Mouse (Mus musculus): ENCODE measurements around the gene Zfp641. TPM values are rescaled to one million over a fixed set of nuclear protein-coding genes. Genes with fewer than 3 reads are reported as not detected.

Zfp641 gene
- 5.9 and 7.3 TPM in 2 replicates for polyA plus RNA-seq (2015; fragmentation: Nextera tagmentation; extraction: Ambion mirVana)

DNA sequence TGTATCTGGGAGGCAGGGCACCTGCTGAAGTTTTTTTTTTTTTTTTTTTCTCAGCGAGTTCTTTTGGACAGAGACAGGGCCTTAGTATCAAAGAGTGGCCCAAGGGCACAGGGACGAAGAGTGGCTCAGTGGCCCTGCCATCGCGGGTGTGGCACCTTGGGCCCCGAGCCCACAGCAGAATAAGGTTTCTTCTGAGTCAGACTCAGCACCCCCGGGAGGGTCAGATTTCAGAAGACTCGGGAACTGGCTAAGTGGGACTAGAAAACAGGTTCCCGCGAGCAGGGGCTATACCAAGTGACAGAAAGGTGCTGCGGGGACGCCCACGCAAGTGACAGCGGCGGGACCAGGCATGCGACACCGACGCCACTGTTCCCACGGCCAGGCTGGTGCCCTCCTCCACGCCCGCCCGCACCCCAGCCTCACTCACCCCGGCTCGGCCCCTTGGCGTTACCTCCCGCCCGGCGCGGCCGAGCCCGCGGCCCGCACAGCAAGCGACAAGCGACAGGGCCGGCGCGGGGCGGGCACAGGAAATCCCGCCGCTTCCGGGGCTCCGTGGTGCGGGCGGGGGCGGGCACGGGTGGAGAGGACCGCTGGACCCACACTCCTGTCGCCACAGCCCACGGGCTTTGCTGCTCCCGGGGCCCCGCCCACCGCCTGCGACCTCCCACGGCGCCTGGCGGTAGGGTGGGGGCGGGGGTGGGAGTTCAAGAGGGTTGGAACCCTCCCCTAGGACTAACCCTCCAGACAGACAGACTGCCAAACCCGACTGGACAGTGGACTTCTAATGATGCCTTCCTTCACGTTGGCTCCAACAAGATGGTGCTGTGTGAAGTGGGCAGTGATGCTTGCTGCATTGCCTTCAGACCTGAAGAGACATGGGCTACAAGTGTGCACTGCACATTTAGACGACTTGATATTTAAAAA lies at the start of gene Zfp641:
Zfp641 (minus strand) TSS at position 534 of the 924 bp plus-strand sequence.
- WGBS = 3% methylated on average over 56 of the region's 60 CpGs
- H3K4me1 ChIP-seq (replicated peaks) = peaks cover 7% of the 10 kb centered on the region; the same call in 1 of the 2 replicates
- H3K36me3 ChIP-seq = 0 out of 2 replicates have a peak, but pooled peaks cover 9% of the 10 kb centered on the region
- no peak within 1 kb of the TSS for H3K27ac ChIP-seq
- peak within 1 kb of the TSS; percentile 73 for H3K4me3 ChIP-seq
- peak within 1 kb of the TSS; percentile 86 for H3K9ac ChIP-seq
- peak within 1 kb of the TSS; percentile 79 for H3K4me2 ChIP-seq
- H3K9me3 ChIP-seq = no peaks in the 10 kb centered on the region; the same call in 1 of the 2 replicates
- peak; percentile 80 for ATAC-seq (ENCODE audit: low FRiP score)
- 0 out of 2 replicates have a peak, but pooled peaks cover 6% of the 10 kb centered on the region for H3K27me3 ChIP-seq

DNA sequence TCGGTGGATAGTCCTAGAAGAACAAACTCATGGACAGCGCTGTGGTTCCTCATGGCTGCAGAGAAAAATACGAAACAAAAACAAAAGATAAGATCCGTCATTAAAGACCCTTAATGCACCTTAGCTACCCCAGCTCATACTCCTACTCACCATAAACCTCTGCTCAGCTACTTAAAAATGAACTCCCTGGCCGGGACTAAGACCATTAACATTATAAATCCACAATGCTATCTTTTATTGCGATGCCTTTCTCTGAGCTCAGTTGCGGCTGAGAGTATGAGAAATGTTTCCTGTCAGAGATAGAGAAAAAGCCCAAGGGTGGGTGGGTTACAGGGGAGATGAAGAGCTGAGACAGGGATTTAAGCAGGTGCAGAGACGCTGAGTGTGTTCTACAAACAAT lies 44.9 kb upstream of the Zfp641 start, which contains the start of gene Olfr284:
Olfr284 (minus strand) TSS at position 101 of the 400 bp plus-strand sequence.
- no peak within 1 kb of the TSS for H3K4me3 ChIP-seq
- H3K27me3 ChIP-seq = no peaks in the 10 kb centered on the region
- no peaks in the 10 kb centered on the region for H3K36me3 ChIP-seq
- no peak within 1 kb of the TSS for H3K27ac ChIP-seq
- no peak within 1 kb of the TSS for H3K4me2 ChIP-seq
- no peaks in the 10 kb centered on the region for H3K9me3 ChIP-seq
- ATAC-seq (ENCODE audit: low FRiP score) = no peak
- H3K9ac ChIP-seq = no peak within 1 kb of the TSS
- WGBS = 92% methylated on average over 8 of the region's 8 CpGs
- H3K4me1 ChIP-seq (replicated peaks) = no peaks in the 10 kb centered on the region

DNA sequence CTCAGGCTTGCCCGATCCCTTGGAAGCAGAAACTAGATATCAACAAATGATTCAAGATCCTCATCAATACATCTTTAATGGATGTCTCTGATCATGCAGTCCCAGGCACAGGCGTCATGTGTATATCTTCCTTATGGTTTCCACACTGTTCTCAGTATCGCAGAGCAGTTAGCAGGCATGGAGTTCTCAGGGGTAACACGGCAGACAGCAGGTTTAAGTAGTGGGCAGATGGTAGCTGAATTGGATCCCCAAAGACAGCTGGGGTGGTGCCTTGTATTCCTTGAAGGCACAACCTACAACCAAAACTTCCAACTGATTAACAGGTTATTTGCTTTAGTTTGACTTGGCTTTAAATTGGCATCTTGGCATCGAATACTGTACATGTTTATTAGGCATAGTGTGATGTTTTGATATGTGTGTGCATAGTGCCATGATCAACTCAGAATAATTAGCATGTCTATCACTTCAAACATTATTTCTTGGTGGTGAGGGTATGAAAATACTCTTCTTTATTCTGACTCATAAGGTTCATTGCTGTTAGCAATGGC lies 21.3 kb upstream of the Zfp641 start, which contains the start of gene Olfr285:
Olfr285 (minus strand) TSS at position 177 of the 548 bp plus-strand sequence.
- no peak for ATAC-seq (ENCODE audit: low FRiP score)
- Histone ChIP-seq H3K36me3 (no peaks in the 10 kb centered on the region), H3K4me1 (replicated peaks) (no peaks in the 10 kb centered on the region), H3K27me3 (no peaks in the 10 kb centered on the region), H3K9ac (no peak within 1 kb of the TSS), H3K4me2 (no peak within 1 kb of the TSS), H3K27ac (no peak within 1 kb of the TSS), H3K4me3 (no peak within 1 kb of the TSS), H3K9me3 (no peaks in the 10 kb centered on the region)
- 91% methylated on average over 5 of the region's 5 CpGs for WGBS

DNA sequence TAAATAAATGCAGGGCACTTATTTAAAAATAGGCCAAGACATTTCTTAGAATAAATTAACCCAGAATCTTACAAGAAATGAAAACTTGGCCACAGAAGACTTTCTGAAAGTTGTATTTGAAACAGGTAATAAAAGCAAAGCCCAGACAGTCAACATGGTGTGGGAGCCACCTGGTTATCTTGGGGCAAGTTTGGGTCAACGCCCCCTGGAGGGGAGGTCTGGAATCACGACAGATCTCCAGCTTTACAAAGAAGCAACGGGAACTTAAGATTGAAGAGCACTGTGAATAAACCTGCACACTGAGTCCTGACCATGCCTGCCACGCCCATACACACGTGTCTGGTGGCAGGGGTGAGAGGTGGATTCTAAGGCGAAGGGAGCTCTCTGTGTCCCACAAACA lies 19.7 kb upstream of the Zfp641 start:
- H3K4me3 ChIP-seq = no peak overlapping the region
- no peak overlapping the region for H3K4me2 ChIP-seq
- no peak overlapping the region for H3K9ac ChIP-seq
- 57% methylated on average over 6 of the region's 6 CpGs for WGBS
- H3K27ac ChIP-seq = no peak overlapping the region
- ATAC-seq (ENCODE audit: low FRiP score) = no peak
- H3K4me1 ChIP-seq (replicated peaks) = no peaks in the 10 kb centered on the region
- H3K27me3 ChIP-seq = no peaks in the 10 kb centered on the region
- H3K9me3 ChIP-seq = no peaks in the 10 kb centered on the region
- no peaks in the 10 kb centered on the region for H3K36me3 ChIP-seq

GRCm38 (mm10) chr15:98293651-98294050 lies 2.3 kb downstream of the Zfp641 start:
- Histone ChIP-seq H3K4me2 (no peak overlapping the region), H3K9ac (no peak overlapping the region), H3K4me3 (no peak overlapping the region), H3K27me3 (0 out of 2 replicates have a peak, but pooled peaks cover 6% of the 10 kb centered on the region), H3K4me1 (replicated peaks) (peaks cover 7% of the 10 kb centered on the region; the same call in 1 of the 2 replicates), H3K9me3 (no peaks in the 10 kb centered on the region), H3K36me3 (peaks cover 21% of the 10 kb centered on the region), H3K27ac (no peak overlapping the region)
- no peak for ATAC-seq (ENCODE audit: low FRiP score)
- WGBS = 90% methylated on average over 8 of the region's 8 CpGs

GRCm38 (mm10) chr15:98288566-98288965 lies 7.4 kb downstream of the Zfp641 start:
- Histone ChIP-seq H3K36me3 (peaks cover 31% of the 10 kb centered on the region), H3K4me2 (no peak overlapping the region), H3K9me3 (no peaks in the 10 kb centered on the region), H3K4me3 (no peak overlapping the region), H3K9ac (no peak overlapping the region), H3K27ac (no peak overlapping the region), H3K27me3 (no peaks in the 10 kb centered on the region), H3K4me1 (replicated peaks) (no peaks in the 10 kb centered on the region)
- no peak for ATAC-seq (ENCODE audit: low FRiP score)
- 71% methylated on average over 12 of the region's 12 CpGs for WGBS

DNA sequence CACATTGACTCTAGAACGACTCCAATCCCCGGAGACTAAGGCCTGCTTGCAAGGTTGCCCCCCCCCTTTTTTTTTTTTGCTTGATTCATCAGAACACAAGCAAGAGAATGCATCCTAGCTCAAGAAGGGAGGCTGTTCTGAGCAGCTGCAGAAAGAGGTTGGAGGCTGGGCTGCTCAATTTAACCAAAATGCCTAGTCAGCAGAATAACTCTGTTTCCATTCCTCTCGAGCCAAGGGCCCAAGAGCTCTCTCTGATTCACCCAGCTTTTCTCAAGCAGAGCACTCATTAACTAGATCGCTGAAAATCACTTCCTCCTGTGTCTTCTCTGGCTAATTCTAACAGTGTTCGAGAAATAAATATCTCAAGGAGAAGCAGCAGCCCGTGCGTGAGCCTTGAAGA lies 9.5 kb downstream of the Zfp641 start:
- ATAC-seq (ENCODE audit: low FRiP score) = no peak
- peaks cover 27% of the 10 kb centered on the region for H3K36me3 ChIP-seq
- H3K9ac ChIP-seq = no peak overlapping the region
- no peak overlapping the region for H3K4me2 ChIP-seq
- H3K27ac ChIP-seq = no peak overlapping the region
- no peak overlapping the region for H3K4me3 ChIP-seq
- H3K9me3 ChIP-seq = no peaks in the 10 kb centered on the region
- no peaks in the 10 kb centered on the region for H3K4me1 ChIP-seq (replicated peaks)
- H3K27me3 ChIP-seq = no peaks in the 10 kb centered on the region
- WGBS = 77% methylated on average over 7 of the region's 7 CpGs

DNA sequence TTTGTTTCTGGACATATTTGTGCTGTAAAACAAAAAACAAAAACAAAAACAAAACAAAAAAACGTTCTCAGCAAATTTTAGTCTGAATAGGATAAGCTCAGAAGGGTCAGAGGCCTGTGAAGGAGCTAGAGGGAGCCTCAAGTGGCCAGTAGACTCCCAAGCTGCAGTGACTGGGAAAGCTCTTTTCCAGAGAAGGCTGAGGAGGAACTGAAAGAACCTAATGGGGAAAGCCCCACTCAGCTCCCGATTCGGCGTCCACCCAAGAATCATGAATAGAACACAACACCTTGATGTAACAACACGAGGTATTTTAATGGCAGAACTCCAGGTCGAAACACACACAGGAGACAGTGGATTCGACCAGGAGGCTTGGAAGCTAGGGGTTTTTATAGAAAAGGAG lies 38.2 kb downstream of the Zfp641 start:
- no peaks in the 10 kb centered on the region for H3K27me3 ChIP-seq
- no peak overlapping the region for H3K4me2 ChIP-seq
- H3K4me1 ChIP-seq (replicated peaks) = no peaks in the 10 kb centered on the region
- ATAC-seq (ENCODE audit: low FRiP score) = no peak
- H3K36me3 ChIP-seq = no peaks in the 10 kb centered on the region
- H3K27ac ChIP-seq = no peak overlapping the region
- H3K4me3 ChIP-seq = no peak overlapping the region
- WGBS = 89% methylated on average over 7 of the region's 7 CpGs
- no peak overlapping the region for H3K9ac ChIP-seq
- H3K9me3 ChIP-seq = no peaks in the 10 kb centered on the region; the same call in 1 of the 2 replicates

DNA sequence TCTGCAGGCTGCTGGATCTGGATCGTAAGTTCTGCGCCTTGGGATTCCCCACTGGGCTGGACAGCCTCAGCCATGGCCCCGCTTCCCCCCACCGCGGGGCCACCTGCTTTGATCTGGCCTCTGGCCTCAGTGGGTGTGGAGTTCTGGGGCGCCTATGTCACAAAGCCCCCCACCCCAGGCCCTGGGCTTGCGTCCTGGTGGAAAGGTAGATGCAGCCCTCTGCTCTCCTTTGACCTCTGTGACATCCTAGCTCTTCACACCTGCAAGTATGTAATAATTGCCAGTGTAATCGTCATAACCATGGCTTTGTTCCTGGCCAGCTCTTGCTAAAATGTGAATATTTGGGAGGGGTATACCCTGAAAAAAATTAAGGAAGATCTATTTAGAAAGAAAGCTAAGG lies 38.8 kb downstream of the Zfp641 start, which contains the start of gene H1fnt:
H1fnt (minus strand) TSS at position 101 of the 400 bp plus-strand sequence.
- Histone ChIP-seq H3K4me1 (replicated peaks) (no peaks in the 10 kb centered on the region), H3K9ac (no peak within 1 kb of the TSS), H3K4me2 (no peak within 1 kb of the TSS), H3K36me3 (no peaks in the 10 kb centered on the region), H3K27ac (no peak within 1 kb of the TSS), H3K27me3 (no peaks in the 10 kb centered on the region), H3K9me3 (no peaks in the 10 kb centered on the region; the same call in 1 of the 2 replicates), H3K4me3 (no peak within 1 kb of the TSS)
- ATAC-seq (ENCODE audit: low FRiP score) = no peak
- 81% methylated on average over 8 of the region's 8 CpGs for WGBS

GRCm38 (mm10) chr15:98256271-98256670 lies 39.7 kb downstream of the Zfp641 start:
- Histone ChIP-seq H3K27ac (no peak overlapping the region), H3K4me3 (no peak overlapping the region), H3K9ac (no peak overlapping the region), H3K4me1 (replicated peaks) (no peaks in the 10 kb centered on the region), H3K36me3 (no peaks in the 10 kb centered on the region), H3K4me2 (no peak overlapping the region), H3K9me3 (no peaks in the 10 kb centered on the region), H3K27me3 (no peaks in the 10 kb centered on the region)
- ATAC-seq (ENCODE audit: low FRiP score) = no peak
- WGBS = 92% methylated on average over 13 of the region's 13 CpGs
